Mouse (Mus musculus): ENCODE results near the gene Ccdc174.

The Ccdc174 gene

GRCm38 (mm10) chr6:91917716-91918115 is 39.9 kb downstream of the Ccdc174 start:
- no peak for DNase-seq (ENCODE audit: low spot score)

GRCm38 (mm10) chr6:91931231-91931630 is 53.4 kb downstream of the Ccdc174 start:
- no peak for DNase-seq (ENCODE audit: low spot score)

GRCm38 (mm10) chr6:91938491-91938890 is 60.6 kb downstream of the Ccdc174 start:
- no peak for DNase-seq (ENCODE audit: low spot score)

- no peak for DNase-seq (ENCODE audit: low spot score)
Measured at GRCm38 (mm10) chr6:91948426-91948825, 70.6 kb downstream of the Ccdc174 start.

Data from adipocyte (in vitro differentiated cells).